Mouse (Mus musculus) CH12.LX (cell line): ENCODE measurements around the gene Bsg. TPM values are rescaled to one million over a fixed set of nuclear protein-coding genes. Genes with fewer than 3 reads are reported as not detected.

ENCODE experiments used
- DNase-seq: peaks from one replicate; pipeline ENCODE4 v3.0.0-alpha.2; 2013; ENCODE audit errors: extremely low read depth
- H3K27ac ChIP-seq: 2 replicates; pipeline ENCODE4 v1.5.1; 2012; ENCODE audit warnings: low read depth, mild to moderate bottlenecking, control low read depth, moderate library complexity; ENCODE audit not compliant: insufficient read depth
- H3K27me3 ChIP-seq: replicated peaks from 2 replicates; pipeline ENCODE3; 2012; ENCODE audit warnings: inconsistent platforms
- H3K36me3 ChIP-seq, 2 experiments: replicated peaks in 1 of 2; 2 replicates each; pipeline versions ENCODE3 to v1.6.1; 2012; ENCODE audit warnings: inconsistent platforms in 1 of 2, low read length in 1 of 2, mild to moderate bottlenecking in 1 of 2, mixed read lengths in 1 of 2, moderate library complexity in 1 of 2; ENCODE audit not compliant: control insufficient read depth in 1 of 2, insufficient read depth in 1 of 2
- H3K4me1 ChIP-seq, 2 experiments: 2 replicates each; pipeline ENCODE4 v1.6.1; 2012; ENCODE audit warnings: inconsistent platforms in 1 of 2, moderate library complexity in 1 of 2; ENCODE audit not compliant: insufficient read depth in 2 of 2, control insufficient read depth in 1 of 2
- H3K4me2 ChIP-seq: 2 replicates; pipeline ENCODE4 v1.6.1; 2012; ENCODE audit warnings: low read depth, mild to moderate bottlenecking, control low read depth; ENCODE audit not compliant: poor library complexity, insufficient read depth, severe bottlenecking
- H3K4me3 ChIP-seq, 3 experiments: fragments of 150-350 bp in 1 of 3; sonication (generic) in 1 of 3; replicated peaks in 1 of 3; 2 replicates each; pipeline versions ENCODE3 to v1.5.1; 2011 to 2012; ENCODE audit warnings: low read depth in 2 of 3, low read length in 2 of 3, mild to moderate bottlenecking in 2 of 3, moderate library complexity in 2 of 3, control low read depth in 1 of 3, improper control_type of control experiment in 1 of 3, inconsistent platforms in 1 of 3, mixed read lengths in 1 of 3; ENCODE audit not compliant: poor library complexity in 1 of 3
- H3K79me2 ChIP-seq: replicated peaks from 2 replicates; pipeline ENCODE4 v1.6.1; 2012; ENCODE audit warnings: mild to moderate bottlenecking, moderate library complexity; ENCODE audit not compliant: control insufficient read depth, poor library complexity, insufficient read depth, severe bottlenecking; ENCODE audit errors: extremely low read depth
- H3K9ac ChIP-seq: 2 replicates; pipeline ENCODE4 v1.6.1; 2012; ENCODE audit warnings: low read depth, mild to moderate bottlenecking, control low read depth, moderate library complexity; ENCODE audit not compliant: insufficient read depth
- H3K9me3 ChIP-seq: replicated peaks from 2 replicates; pipeline ENCODE3; 2012; ENCODE audit warnings: low read length, inconsistent platforms, mixed read lengths
- BHLHE40 ChIP-seq: IDR thresholded peaks from 2 replicates; pipeline ENCODE4 v1.6.1; 2011; ENCODE audit warnings: mild to moderate bottlenecking, low read depth, low read length, improper control_type of control experiment
- CTCF ChIP-seq, 2 experiments: IDR thresholded peaks in 1 of 2; conservative IDR thresholded peaks in 1 of 2; 2 replicates each; pipeline ENCODE4 v1.5.1; 2011 to 2012; ENCODE audit warnings: low read depth in 2 of 2, low read length in 2 of 2, improper control_type of control experiment in 1 of 2, inconsistent platforms in 1 of 2, mild to moderate bottlenecking in 1 of 2, moderate library complexity in 1 of 2
- IRF4 ChIP-seq: IDR thresholded peaks from 2 replicates; pipeline ENCODE4 v1.6.1; 2014; ENCODE audit warnings: low read depth, mild to moderate bottlenecking, inconsistent platforms, low read length, improper control_type of control experiment
- JUND ChIP-seq: conservative IDR thresholded peaks from 2 replicates; pipeline ENCODE4 v1.6.1; 2011; ENCODE audit warnings: low read depth, low read length, improper control_type of control experiment
- KAT2A ChIP-seq: IDR thresholded peaks from 2 replicates; pipeline ENCODE4 v1.6.1; 2012; ENCODE audit warnings: low read length, improper control_type of control experiment, inconsistent platforms; ENCODE audit not compliant: insufficient replicate concordance
- MAX ChIP-seq: IDR thresholded peaks from 2 replicates; pipeline ENCODE4 v1.6.1; 2011; ENCODE audit warnings: low read length, improper control_type of control experiment
- MAZ ChIP-seq: IDR thresholded peaks from 2 replicates; pipeline ENCODE4 v1.6.1; 2012; ENCODE audit warnings: low read depth, mild to moderate bottlenecking, inconsistent platforms, low read length, improper control_type of control experiment, moderate library complexity
- NELFE ChIP-seq: IDR thresholded peaks from 2 replicates; pipeline ENCODE4 v1.6.1; 2011; ENCODE audit warnings: low read depth, low read length, improper control_type of control experiment
- POLR2AphosphoS2 ChIP-seq: IDR thresholded peaks from 2 replicates; pipeline ENCODE4 v1.6.1; 2011; ENCODE audit warnings: low read depth, low read length, improper control_type of control experiment
- RAD21 ChIP-seq: IDR thresholded peaks from 2 replicates; pipeline ENCODE4 v1.6.1; 2011; ENCODE audit warnings: low read depth, mild to moderate bottlenecking, low read length, improper control_type of control experiment, moderate library complexity
- RCOR1 ChIP-seq: conservative IDR thresholded peaks from 2 replicates; pipeline ENCODE4 v1.6.1; 2012; ENCODE audit warnings: low read depth, mild to moderate bottlenecking, inconsistent platforms, low read length, improper control_type of control experiment
- SIN3A ChIP-seq: IDR thresholded peaks from 2 replicates; pipeline ENCODE4 v1.6.1; 2012; ENCODE audit warnings: low read length, improper control_type of control experiment, inconsistent platforms
- SMC3 ChIP-seq: IDR thresholded peaks from 2 replicates; pipeline ENCODE4 v1.6.1; 2011; ENCODE audit warnings: low read depth, low read length, improper control_type of control experiment
- TBP ChIP-seq: conservative IDR thresholded peaks from 2 replicates; pipeline ENCODE4 v1.6.1; 2011; ENCODE audit warnings: low read depth, low read length, improper control_type of control experiment
- UBTF ChIP-seq: IDR thresholded peaks from 2 replicates; pipeline ENCODE4 v1.6.1; 2012; ENCODE audit warnings: low read depth, mild to moderate bottlenecking, inconsistent platforms, low read length, improper control_type of control experiment, moderate library complexity
- USF1 ChIP-seq: IDR thresholded peaks from 2 replicates; pipeline ENCODE4 v1.6.1; 2014; ENCODE audit warnings: low read depth, mild to moderate bottlenecking, inconsistent platforms, low read length, improper control_type of control experiment
- ZNF384 ChIP-seq: IDR thresholded peaks from 2 replicates; pipeline ENCODE4 v1.6.1; 2012; ENCODE audit warnings: low read depth, low read length, improper control_type of control experiment, inconsistent platforms
- dilution Hi-C: fragments of 300-500 bp; cut with MboI; formaldehyde crosslinking; loops from 2 replicates; pipeline ENCODE4 v1.14.3; 2020; ENCODE audit warnings: low sequenced_read_pairs; ENCODE audit not compliant: extremely low pct_unique_long_range_greater_than_20kb, extremely low pct_ligation_motif_present
- in situ Hi-C: fragments of 300-500 bp; cut with MboI; formaldehyde crosslinking; loops from 3 replicates; pipeline ENCODE4 v1.14.3; 2019; ENCODE audit warnings: low sequenced_read_pairs, low pct_ligation_motif_present, low pct_unique_long_range_greater_than_20kb, mixed read lengths
- polyA plus RNA-seq: library from polyadenylated mRNA; unstranded; fragments of >175 nt; gene quantifications from 2 replicates; pipeline ENCODE4 v1.2.1, GENCODE M21; 2012; ENCODE audit warnings: low read depth; ENCODE audit not compliant: insufficient read length
- total RNA-seq, 2 experiments: library from RNA; depleted of rRNA; stranded (reverse); fragments of 300-350 nt in 1 of 2; fragments of >200 nt in 1 of 2; gene quantifications; 2 replicates each; pipeline ENCODE4 v1.2.3; 2012 to 2014

Gene Bsg
- total and polyA plus RNA-seq, 3 experiments: 360 to 710 (median 421) TPM

DNA sequence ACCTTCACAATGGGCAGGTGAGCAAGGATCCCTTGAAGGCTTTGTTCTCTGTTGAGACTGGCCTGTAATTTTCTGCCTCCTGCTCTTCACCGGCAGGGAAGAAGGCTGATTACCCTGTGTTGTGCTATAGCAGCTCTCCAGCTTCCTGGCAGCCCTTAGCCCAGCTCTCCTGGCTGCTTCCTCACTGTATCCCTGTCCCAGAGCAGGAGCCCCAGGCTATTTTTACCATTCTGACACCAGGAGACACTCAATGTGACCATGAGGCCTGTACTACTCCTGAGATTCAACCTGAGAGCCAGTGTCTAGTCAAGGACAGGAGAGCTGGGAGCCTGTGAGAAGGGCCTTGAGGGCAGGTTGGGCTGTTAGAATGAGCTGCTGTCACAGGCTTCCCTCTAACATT is 17.6 kb upstream of the Bsg start:
- in situ Hi-C loops (no loop called here), dilution Hi-C loops (no loop called here)
- Histone ChIP-seq H3K4me2 (no peak overlapping the region), H3K9me3 (no peaks in the 10 kb centered on the region), H3K4me3 (no peak overlapping the region), H3K9ac (no peak overlapping the region), H3K79me2 (peaks cover 31% of the 10 kb centered on the region), H3K27ac (no peak overlapping the region), H3K4me1 (peaks cover 15 to 32% of the 10 kb centered on the region in 2 experiments), H3K36me3 (peaks cover 47 to 64% of the 10 kb centered on the region in 2 experiments)
- TF ChIP-seq MAX (no peak), TBP (no peak), CTCF (conservative IDR thresholded peaks at IDR 0.05 in 1 of 2, IDR thresholded peaks at IDR 0.05 in 1 of 2; ENCODE audit: low read depth in 2 of 2, low read length in 2 of 2) (no peak), RAD21 (no peak), USF1 (no peak), RCOR1 (no peak), JUND (no peak), POLR2AphosphoS2 (no peak), BHLHE40 (no peak), SMC3 (no peak), KAT2A (no peak), MAZ (no peak), ZNF384 (no peak), NELFE (no peak), IRF4 (no peak)
- TF ChIP-seq, all 38 proteins: peak for 0
- DNase-seq: no peak
- no peaks in the 10 kb centered on the region for H3K27me3 ChIP-seq

DNA sequence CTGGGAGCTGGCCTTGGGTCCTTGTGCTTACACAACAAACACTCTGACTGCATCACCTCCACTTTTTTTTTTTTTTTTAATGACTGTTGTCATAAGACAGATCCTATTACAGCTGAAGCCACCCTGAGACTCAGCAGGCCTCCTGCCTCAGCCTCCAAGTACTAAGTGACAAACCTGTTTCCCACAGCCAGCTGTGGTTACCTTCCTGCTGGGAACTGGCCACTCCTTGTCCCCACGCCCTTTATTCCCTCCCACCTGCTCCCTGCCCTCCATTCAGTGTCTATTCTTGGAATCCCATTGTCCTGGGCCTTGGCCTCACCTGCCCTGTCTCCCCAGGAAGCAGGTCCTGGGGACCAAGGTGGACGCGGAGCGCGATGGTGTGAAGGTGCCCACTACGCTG is 16.8 kb upstream of the Bsg start:
- DNase-seq: no peak
- H3K79me2 ChIP-seq: peaks cover 26% of the 10 kb centered on the region
- no peak for TF ChIP-seq SIN3A
- in situ Hi-C loops: no loop called here
- no peak overlapping the region for H3K9ac ChIP-seq
- H3K4me1 ChIP-seq: peaks cover 15 to 32% of the 10 kb centered on the region in 2 experiments
- H3K9me3 ChIP-seq: peaks cover 6% of the 10 kb centered on the region
- H3K4me2 ChIP-seq: no peak overlapping the region
- peaks cover 47 to 70% of the 10 kb centered on the region in 2 experiments for H3K36me3 ChIP-seq
- H3K27me3 ChIP-seq: no peaks in the 10 kb centered on the region
- dilution Hi-C loops: no loop called here
- H3K4me3 ChIP-seq: no peak overlapping the region
- no peak overlapping the region for H3K27ac ChIP-seq

DNA sequence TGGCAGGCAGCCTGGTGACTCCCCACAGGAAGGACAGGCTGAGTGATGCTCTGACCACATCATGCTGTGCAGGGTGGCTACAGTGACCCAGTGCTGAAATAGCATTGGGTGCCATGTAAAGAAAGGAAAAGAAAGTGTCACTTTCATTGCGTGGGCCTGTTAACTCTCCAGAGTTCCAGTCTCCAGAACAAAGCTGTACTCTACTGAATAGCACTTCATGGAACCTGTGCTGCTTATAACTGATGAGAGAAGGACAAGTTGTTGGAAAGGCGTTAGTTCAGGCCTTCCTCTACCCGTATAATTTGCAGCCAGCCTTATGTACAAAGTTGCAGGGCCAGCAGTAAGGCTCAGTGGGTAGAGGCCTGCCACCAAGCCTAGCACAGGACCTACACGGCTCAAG is 15.6 kb upstream of the Bsg start, which contains the start of gene Gzmm:
Gene Gzmm (plus strand): TSS at position 301 of the 400 bp plus-strand sequence.
- dilution Hi-C loops (no loop called here), in situ Hi-C loops (no loop called here)
- no peak for DNase-seq
- Histone ChIP-seq H3K27ac (no peak within 1 kb of the TSS), H3K4me1 (peaks cover 12 to 24% of the 10 kb centered on the region in 2 experiments), H3K4me3 (no peak within 1 kb of the TSS), H3K4me2 (no peak within 1 kb of the TSS), H3K79me2 (peaks cover 14% of the 10 kb centered on the region), H3K27me3 (no peaks in the 10 kb centered on the region), H3K9ac (no peak within 1 kb of the TSS), H3K36me3 (peaks cover 47 to 68% of the 10 kb centered on the region in 2 experiments), H3K9me3 (peaks cover 6% of the 10 kb centered on the region)
- TF ChIP-seq JUND (no peak), UBTF (no peak), POLR2AphosphoS2 (no peak)
